In genomic region chr19:53898970-53899900, GRCm38 (mm10) we compare ENCODE assay signal across 25 mouse cellular contexts. TPM values are rescaled to one million over a fixed set of nuclear protein-coding genes. Genes with fewer than 3 reads are reported as not detected.
DNase-seq lines count a peak whose midpoint lies in the region; ATAC-seq and TF ChIP-seq lines count a peak whose summit lies in the region.
"Had no signal": no experiment of that assay in that cellular context is flagged by ENCODE, and none has a peak within 500 bp of the region (broad histone marks: within the 10 kb centered on the region; RNA-seq: fewer than 3 reads in every experiment).

No protein-coding gene starts in this region.

- H3K4me1 ChIP-seq in heart, embryonic 10.5 days: peaks cover 15% of the 10 kb centered on the region
- peaks cover 13% of the 10 kb centered on the region for H3K4me1 ChIP-seq in heart, embryonic 11.5 days (ENCODE audit: control insufficient read depth, insufficient read depth, low read length)
- H3K4me1 ChIP-seq in spleen, adult 2 months (ENCODE audit: control insufficient read depth, insufficient read depth, insufficient read length): peaks cover 37% of the 10 kb centered on the region
- H3K4me1 ChIP-seq in small intestine, adult 2 months (ENCODE audit: control insufficient read depth, insufficient read depth, insufficient read length, low read length): peaks cover 38% of the 10 kb centered on the region

- H3K27ac ChIP-seq in heart, embryonic 10.5 days: no peak overlapping the region
- H3K27ac ChIP-seq in heart, embryonic 11.5 days (ENCODE audit: low read depth, low read length): no peak overlapping the region
- H3K27ac ChIP-seq in spleen, adult 2 months (ENCODE audit: insufficient read depth, low read length): peak overlapping the region; percentile 97
- H3K27ac ChIP-seq in small intestine, adult 2 months (ENCODE audit: insufficient read depth, low read depth, low read length): peak overlapping the region; percentile 17; the same call in 1 of the 2 replicates
- H3K27ac ChIP-seq: limb, embryonic 12.5 days; midbrain, embryonic 15.5 days; neural tube, embryonic 15.5 days had no signal

- no peak overlapping the region for H3K4me3 ChIP-seq in heart, embryonic 10.5 days
- H3K4me3 ChIP-seq in heart, embryonic 11.5 days (ENCODE audit: low read depth, low read length): no peak overlapping the region
- H3K4me3 ChIP-seq in spleen, adult 2 months (ENCODE audit: extremely low read depth, insufficient read depth, insufficient read length): no peak overlapping the region; the same call in 1 of the 2 replicates
- H3K4me3 ChIP-seq in small intestine, adult 2 months (ENCODE audit: low read depth, low read length): no peak overlapping the region
- H3K4me3 ChIP-seq: erythroblast, embryonic 14.5 days; limb, embryonic 12.5 days; megakaryocyte, embryonic 14.5 days; midbrain, embryonic 15.5 days; myocyte; neural tube, embryonic 15.5 days had no signal

- H3K9me3 ChIP-seq in heart, embryonic 10.5 days: no peaks in the 10 kb centered on the region
- no peaks in the 10 kb centered on the region for H3K9me3 ChIP-seq in heart, embryonic 11.5 days (replicated peaks; ENCODE audit: control insufficient read depth, low read length)
- H3K9me3 ChIP-seq: G1E; limb, embryonic 12.5 days; megakaryocyte, embryonic 14.5 days; midbrain, embryonic 15.5 days; neural tube, embryonic 15.5 days had no signal

- no peaks in the 10 kb centered on the region for H3K36me3 ChIP-seq in heart, embryonic 10.5 days
- no peaks in the 10 kb centered on the region for H3K36me3 ChIP-seq in heart, embryonic 11.5 days (ENCODE audit: control insufficient read depth, insufficient read depth, low read length)
- H3K36me3 ChIP-seq in spleen, adult 2 months (ENCODE audit: control insufficient read depth, insufficient read depth, low read length): no peaks in the 10 kb centered on the region
- H3K36me3 ChIP-seq in small intestine, adult 2 months (ENCODE audit: control insufficient read depth, insufficient read depth, low read length): no peaks in the 10 kb centered on the region
- H3K36me3 ChIP-seq: G1E; limb, embryonic 12.5 days; midbrain, embryonic 15.5 days; neural tube, embryonic 15.5 days had no signal

- TF ChIP-seq CTCF in spleen, adult 2 months (IDR thresholded peaks at IDR 0.05; ENCODE audit: extremely low read depth, insufficient read depth, insufficient read length, insufficient replicate concordance): no peak
- no peak for TF ChIP-seq CTCF in small intestine, adult 2 months (IDR thresholded peaks at IDR 0.05; ENCODE audit: extremely low read depth, insufficient read length, insufficient replicate concordance, low read depth, low read length)

- WGBS in heart, embryonic 10.5 days: 82% methylated on average over 25 of the region's 25 CpGs
- 79% methylated on average over 25 of the region's 25 CpGs for WGBS in heart, embryonic 11.5 days (ENCODE audit: insufficient replicate concordance)
- WGBS in spleen, adult 2 months: 72% methylated on average over 25 of the region's 25 CpGs
- WGBS in small intestine, adult 2 months: 89% methylated on average over 25 of the region's 25 CpGs

- no peak overlapping the region for H3K4me2 ChIP-seq in heart, embryonic 11.5 days
- H3K4me2 ChIP-seq: limb, embryonic 12.5 days; midbrain, embryonic 15.5 days; neural tube, embryonic 15.5 days had no signal

- ATAC-seq in heart, embryonic 11.5 days (replicated peaks; ENCODE audit: insufficient number of reproducible peaks, low FRiP score, low TSS enrichment): no peak
- ATAC-seq: forebrain, embryonic 16.5 days; hindbrain, embryonic 16.5 days; midbrain, embryonic 15.5 days had no signal

- no peak for TF ChIP-seq POLR2A in spleen, adult 2 months (IDR thresholded peaks at IDR 0.05; ENCODE audit: low read depth, low read length)
- no peak for TF ChIP-seq POLR2A in small intestine, adult 2 months (IDR thresholded peaks at IDR 0.05; ENCODE audit: low read depth, low read length)

- peak; percentile 73 for DNase-seq in heart, embryonic 10.5 days (ENCODE audit: low spot score)
- no peak for DNase-seq in spleen, adult 2 months (ENCODE audit: low read depth in 1 of 2, low spot score in 2 of 2)
- no peak for DNase-seq in spleen, postnatal 14 days (ENCODE audit: low spot score in 2 of 2)
- peak; percentile 52 for DNase-seq in T-cell, adult 2 months (ENCODE audit: low spot score)
- no peak for DNase-seq in cerebellum, adult 11 months
- no peak for DNase-seq in layer of hippocampus, postnatal 14 days (ENCODE audit: low spot score in 2 of 2)
- DNase-seq: adrenal gland, postnatal 36 days; cerebellum, adult 2 months; cerebellum, postnatal 36 days; heart, postnatal 4 days; kidney, adult 11 months; kidney, postnatal 14 days; lung, postnatal 14 days; right cerebral cortex, postnatal 14 days had no signal

- no peaks in the 10 kb centered on the region for H3K27me3 ChIP-seq in heart, embryonic 10.5 days (ENCODE audit: insufficient read depth, poor library complexity, severe bottlenecking)
- H3K27me3 ChIP-seq in heart, embryonic 11.5 days (ENCODE audit: control insufficient read depth, insufficient read depth, low read length): no peaks in the 10 kb centered on the region
- H3K27me3 ChIP-seq in spleen, adult 2 months (ENCODE audit: control insufficient read depth, insufficient read depth, low read length): no peaks in the 10 kb centered on the region
- H3K27me3 ChIP-seq in small intestine, adult 2 months (ENCODE audit: control insufficient read depth, insufficient read depth, low read length): no peaks in the 10 kb centered on the region
- H3K27me3 ChIP-seq: limb, embryonic 12.5 days; megakaryocyte, embryonic 14.5 days; midbrain, embryonic 15.5 days had no signal

- no peak overlapping the region for H3K9ac ChIP-seq in heart, embryonic 11.5 days (ENCODE audit: low read depth, low read length)
- H3K9ac ChIP-seq: limb, embryonic 12.5 days; midbrain, embryonic 15.5 days; neural tube, embryonic 15.5 days had no signal

RNA-seq across cellular contexts. Expression of gene Pdcd4, which starts 7.2 kb away (rescaled TPM):
- 31.4 and 35.0 TPM in 2 replicates for polyA plus RNA-seq in heart, embryonic 10.5 days (2016; fragmentation: Nextera tagmentation; extraction: Ambion mirVana)
- 38.0 and 41.3 TPM in 2 replicates for polyA plus RNA-seq in heart, embryonic 11.5 days (2014; fragmentation: Nextera tagmentation; extraction: Ambion mirVana)
- polyA plus RNA-seq in spleen, adult 2 months (2012; rRNA removed): 8.7 and 9.4 TPM in 2 replicates
- 1.9 and 3.8 TPM in 2 replicates for polyA plus RNA-seq in small intestine, adult 2 months (2012; rRNA removed)
- 100 to 1,000 TPM; 121 TPM for total RNA-seq in layer of hippocampus, postnatal 14 days (2021)

RNA-seq across cellular contexts. Expression of gene Shoc2, which starts 44.9 kb away (rescaled TPM):
- 51.0 and 54.7 TPM in 2 replicates for polyA plus RNA-seq in heart, embryonic 10.5 days (2016; fragmentation: Nextera tagmentation; extraction: Ambion mirVana)
- 47.4 and 51.3 TPM in 2 replicates for polyA plus RNA-seq in heart, embryonic 11.5 days (2014; fragmentation: Nextera tagmentation; extraction: Ambion mirVana)
- polyA plus RNA-seq in spleen, adult 2 months (2012; rRNA removed): 5.1 and 5.6 TPM in 2 replicates
- polyA plus RNA-seq in small intestine, adult 2 months (2012; rRNA removed): 4.9 and 8.7 TPM in 2 replicates
- 10 to 100 TPM; 45.6 to 46.8 TPM for total RNA-seq in layer of hippocampus, postnatal 14 days (2021)

RNA-seq across cellular contexts. Expression of gene Bbip1, which starts 45.2 kb away (rescaled TPM):
- polyA plus RNA-seq in heart, embryonic 10.5 days (2016; fragmentation: Nextera tagmentation; extraction: Ambion mirVana): 63.5 and 69.3 TPM in 2 replicates
- 69.7 and 70.2 TPM in 2 replicates for polyA plus RNA-seq in heart, embryonic 11.5 days (2014; fragmentation: Nextera tagmentation; extraction: Ambion mirVana)
- 4.2 and 4.4 TPM in 2 replicates for polyA plus RNA-seq in spleen, adult 2 months (2012; rRNA removed)
- 1.6 and 1.7 TPM in 2 replicates for polyA plus RNA-seq in small intestine, adult 2 months (2012; rRNA removed)
- 10 to 100 TPM; 66.0 to 74.4 TPM for total RNA-seq in layer of hippocampus, postnatal 14 days (2021)

Comparison
In these comparisons a context has a peak if more than half of its experiments do, and no peak if none do; other contexts are left out.
1. DNase-seq: peak in heart, embryonic 10.5 days (single experiment) and T-cell, adult 2 months (single experiment); none in spleen, adult 2 months (0 of 2), spleen, postnatal 14 days (0 of 2), cerebellum, adult 11 months (single experiment) and layer of hippocampus, postnatal 14 days (0 of 2).
2. H3K27ac ChIP-seq: peak in spleen, adult 2 months (single experiment) and small intestine, adult 2 months (single experiment); none in heart, embryonic 10.5 days (single experiment) and heart, embryonic 11.5 days (single experiment).
3. RNA of gene Bbip1, which starts 45.2 kb away (polyA plus RNA-seq): 69.7 to 70.2 TPM in heart, embryonic 11.5 days and 63.5 to 69.3 TPM in heart, embryonic 10.5 days; 4.2 to 4.4 TPM in spleen, adult 2 months and 1.6 to 1.7 TPM in small intestine, adult 2 months; every median in the first group is over 10 times any median in the second.